Mouse (Mus musculus) limb, embryonic 15.5 days (tissue): ENCODE data around the gene Irf5. TPM values are rescaled to one million over a fixed set of nuclear protein-coding genes. Genes with fewer than 3 reads are reported as not detected.

ENCODE experiments used
- ATAC-seq: fragments of 200-750 bp; cut with Nextera tagmentation; 2 replicates; pipeline ENCODE4 v1.8.0; 2017; ENCODE audit warnings: low read depth, moderate TSS enrichment; ENCODE audit not compliant: insufficient number of reproducible peaks, low FRiP score, low TSS enrichment
- H3K27ac ChIP-seq: fragments of 300-500 bp; sonication (generic); 2 replicates; pipeline ENCODE4 v1.5.1; 2015; ENCODE audit warnings: moderate library complexity, mild to moderate bottlenecking, inconsistent platforms
- H3K27me3 ChIP-seq: fragments of 300-500 bp; sonication (generic); 2 replicates; pipeline ENCODE4 v1.6.1; 2015; ENCODE audit warnings: inconsistent platforms
- H3K36me3 ChIP-seq: fragments of 300-500 bp; sonication (generic); 2 replicates; pipeline ENCODE4 v1.6.1; 2015; ENCODE audit warnings: inconsistent platforms
- H3K4me1 ChIP-seq: fragments of 300-500 bp; sonication (generic); 2 replicates; pipeline ENCODE4 v1.6.1; 2015; ENCODE audit warnings: inconsistent platforms
- H3K4me2 ChIP-seq: fragments of 300-500 bp; sonication (generic); 2 replicates; pipeline ENCODE4 v1.6.1; 2015; ENCODE audit warnings: mild to moderate bottlenecking, inconsistent platforms
- H3K4me3 ChIP-seq: fragments of 300-500 bp; sonication (generic); 2 replicates; pipeline ENCODE4 v1.5.1; 2015; ENCODE audit warnings: mild to moderate bottlenecking, inconsistent platforms
- H3K9ac ChIP-seq: fragments of 300-500 bp; sonication (generic); 2 replicates; pipeline ENCODE4 v1.6.1; 2015; ENCODE audit warnings: inconsistent platforms
- H3K9me3 ChIP-seq: fragments of 300-500 bp; sonication (generic); 2 replicates; pipeline ENCODE4 v1.6.1; 2016; ENCODE audit warnings: inconsistent platforms
- WGBS: fragments of 180-500 bp; shearing (Covaris S2); methylation state at CpG from one replicate; pipeline ENCODE4 v1.1.7; 2015; 5-methylcytosine and 5-hydroxymethylcytosine counted together
- polyA plus RNA-seq: library from polyadenylated mRNA; unstranded; fragments of >200 nt; fragmentation: Nextera tagmentation; extraction: Ambion mirVana; gene quantifications from 2 replicates; pipeline ENCODE4 v1.2.1, GENCODE M21; 2015

Gene Irf5
- polyA plus RNA-seq = 4.6 and 6.0 TPM in 2 replicates

DNA sequence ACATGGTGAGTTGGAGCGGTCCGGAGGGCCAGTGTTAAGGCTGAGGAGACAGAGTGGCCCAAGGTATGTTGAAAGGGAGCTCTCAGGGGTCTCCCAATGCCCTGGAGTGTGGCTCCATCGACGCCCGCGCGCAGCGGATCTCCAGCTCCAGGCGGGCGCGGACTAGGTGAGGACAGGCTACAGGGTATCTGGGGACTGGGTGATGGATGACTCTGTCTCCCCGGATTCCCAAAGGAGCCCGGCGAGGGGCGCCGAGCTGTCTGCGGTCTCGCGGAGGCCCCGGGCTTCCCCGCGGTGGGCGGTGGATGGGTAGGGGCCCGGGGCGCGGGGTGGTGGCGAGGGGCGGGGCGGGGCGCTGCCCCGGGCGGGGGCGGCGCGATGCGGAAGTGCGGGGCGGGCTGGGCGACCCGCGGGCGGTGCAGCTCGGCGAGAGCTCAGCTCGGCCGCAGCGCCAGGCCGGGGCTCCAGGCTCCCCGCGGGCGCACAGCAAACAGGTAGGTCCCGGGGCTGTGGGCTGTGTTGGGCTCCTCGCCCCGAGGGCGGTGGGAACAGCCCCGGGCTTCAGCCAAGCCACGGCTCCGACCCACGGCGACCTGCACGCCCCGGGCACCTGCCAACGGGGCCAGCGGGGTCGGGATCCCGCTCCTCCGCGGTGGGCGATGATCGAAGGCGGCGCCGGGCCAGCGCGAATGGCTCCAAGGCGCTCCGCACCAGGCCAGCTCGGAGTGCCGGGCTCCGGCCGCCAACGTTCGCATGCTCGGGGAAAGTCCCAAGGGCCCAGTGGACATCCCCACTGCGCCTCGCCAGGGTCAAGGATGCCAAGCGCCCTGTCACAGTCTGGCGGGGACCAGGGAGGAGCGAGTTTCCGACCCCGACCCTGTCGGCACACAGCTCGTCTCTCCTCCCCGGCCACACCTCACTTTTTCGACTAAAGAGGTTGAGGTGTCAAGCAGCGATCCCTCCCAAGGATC is at the start of gene Irf5:
Irf5 (plus strand) TSS at position 345 of the 971 bp plus-strand sequence.
- peak within 1 kb of the TSS; percentile 50 for H3K9ac ChIP-seq
- peak within 1 kb of the TSS; percentile 50 for H3K4me3 ChIP-seq
- ATAC-seq = no peak; the same call in 1 of the 2 replicates
- WGBS = under 1% methylated on average over 85 of the region's 96 CpGs
- no peaks in the 10 kb centered on the region for H3K36me3 ChIP-seq
- no peak within 1 kb of the TSS for H3K27ac ChIP-seq
- H3K9me3 ChIP-seq = no peaks in the 10 kb centered on the region
- H3K4me1 ChIP-seq = peaks cover 33% of the 10 kb centered on the region
- H3K4me2 ChIP-seq = peak within 1 kb of the TSS; percentile 96
- H3K27me3 ChIP-seq = peaks cover 52% of the 10 kb centered on the region

DNA sequence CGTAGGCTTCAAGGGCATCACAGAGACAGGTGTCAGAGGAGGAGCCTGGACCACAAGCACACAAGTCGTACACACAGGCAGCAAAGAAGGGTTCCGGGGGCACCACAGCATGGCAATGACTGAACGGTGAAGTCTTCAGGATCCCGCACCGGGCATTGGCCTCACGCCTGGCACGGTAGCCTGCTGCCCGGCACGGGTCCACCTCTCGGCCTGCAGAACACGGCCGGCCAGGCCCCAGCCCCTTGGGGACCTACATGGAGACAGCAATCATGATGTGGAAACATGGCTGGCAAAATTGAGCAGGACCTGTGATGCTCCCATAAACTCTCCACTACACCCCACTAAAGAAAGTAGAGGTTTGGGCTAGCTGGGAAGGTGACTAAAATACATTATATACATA is 43.7 kb upstream of the Irf5 start:
- H3K4me1 ChIP-seq = peaks cover 11% of the 10 kb centered on the region; the same call in 1 of the 2 replicates
- WGBS = 94% methylated on average over 13 of the region's 13 CpGs
- H3K4me3 ChIP-seq = no peak overlapping the region
- H3K9me3 ChIP-seq = no peaks in the 10 kb centered on the region
- no peak overlapping the region for H3K27ac ChIP-seq
- no peak overlapping the region for H3K9ac ChIP-seq
- H3K4me2 ChIP-seq = no peak overlapping the region
- H3K27me3 ChIP-seq = 0 out of 2 replicates have a peak, but pooled peaks cover 5% of the 10 kb centered on the region
- no peak for ATAC-seq
- peaks cover 20% of the 10 kb centered on the region for H3K36me3 ChIP-seq

DNA sequence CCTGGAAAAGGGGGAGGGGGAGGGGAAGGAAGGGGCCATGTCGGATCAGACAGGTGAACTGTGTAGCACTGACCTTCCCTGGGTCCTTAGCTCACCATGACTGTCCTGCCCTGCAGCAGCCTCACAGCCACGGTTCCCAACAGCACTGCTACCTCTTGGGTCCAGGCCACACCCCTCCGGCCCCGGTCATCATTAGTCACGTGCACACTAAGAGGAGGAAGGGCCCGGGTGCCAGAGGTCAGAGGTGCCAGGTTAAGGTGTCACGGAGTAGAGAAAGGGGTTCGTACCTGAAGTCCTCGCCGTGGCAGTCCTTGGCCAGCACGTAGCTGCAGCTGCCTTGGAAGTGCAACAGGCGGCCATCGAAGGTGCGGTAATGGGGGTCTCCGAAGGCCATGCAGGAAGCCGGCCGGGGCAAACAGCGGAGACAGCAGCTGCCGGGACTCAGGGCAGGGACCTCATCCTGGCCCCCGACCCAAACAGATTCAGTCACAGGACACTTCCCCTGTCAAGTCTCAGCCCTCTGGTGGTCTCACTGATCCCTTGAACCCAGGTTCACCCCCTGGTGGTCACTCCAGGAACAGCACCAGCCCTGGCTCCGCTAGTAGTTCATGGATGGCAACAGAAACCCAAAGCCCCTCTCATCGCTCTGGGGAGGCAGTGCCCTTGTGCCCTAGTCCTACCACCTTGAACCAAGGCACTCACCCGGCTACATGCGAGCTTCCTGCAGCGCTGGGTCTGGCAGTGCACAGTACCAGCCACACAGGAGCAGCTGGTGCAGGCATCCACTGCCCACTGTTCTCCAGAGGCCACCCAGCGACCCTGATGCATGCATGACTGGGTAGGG is 41.5 kb upstream of the Irf5 start:
- 17% methylated on average over 26 of the region's 26 CpGs for WGBS
- Histone ChIP-seq H3K9ac (no peak overlapping the region), H3K4me2 (peak overlapping the region; percentile 63), H3K36me3 (peaks cover 20% of the 10 kb centered on the region), H3K4me3 (peak overlapping the region; percentile 34), H3K9me3 (no peaks in the 10 kb centered on the region), H3K4me1 (peaks cover 11% of the 10 kb centered on the region; the same call in 1 of the 2 replicates), H3K27ac (no peak overlapping the region), H3K27me3 (0 out of 2 replicates have a peak, but pooled peaks cover 5% of the 10 kb centered on the region)
- peak; percentile 21; the same call in 1 of the 2 replicates for ATAC-seq

DNA sequence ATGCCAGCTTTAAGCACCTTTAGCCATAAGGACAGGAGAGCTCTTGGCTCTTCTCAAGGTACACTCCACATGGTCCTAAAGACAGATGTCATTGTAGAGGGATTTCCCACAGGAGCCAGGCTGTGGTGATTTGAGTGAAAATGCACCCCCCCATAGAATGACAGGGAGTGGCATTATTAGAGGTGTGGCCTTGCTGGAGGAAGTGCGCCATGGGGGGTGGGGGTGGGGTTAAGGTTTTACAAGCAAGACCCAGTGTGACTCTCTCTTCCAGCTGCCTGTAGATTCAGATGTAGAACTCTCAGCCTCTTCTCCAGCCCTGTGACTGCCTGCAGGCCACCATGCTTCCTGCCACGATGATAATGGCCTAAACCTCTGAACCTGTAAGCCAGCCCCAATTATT is 40.5 kb upstream of the Irf5 start:
- no peaks in the 10 kb centered on the region for H3K9me3 ChIP-seq
- H3K27ac ChIP-seq = no peak overlapping the region
- H3K27me3 ChIP-seq = 0 out of 2 replicates have a peak, but pooled peaks cover 5% of the 10 kb centered on the region
- H3K4me2 ChIP-seq = no peak overlapping the region
- H3K4me1 ChIP-seq = peaks cover 11% of the 10 kb centered on the region; the same call in 1 of the 2 replicates
- H3K36me3 ChIP-seq = peaks cover 22% of the 10 kb centered on the region
- no peak for ATAC-seq
- H3K4me3 ChIP-seq = no peak overlapping the region
- no peak overlapping the region for H3K9ac ChIP-seq
- 46% methylated on average over 2 of the region's 2 CpGs for WGBS

DNA sequence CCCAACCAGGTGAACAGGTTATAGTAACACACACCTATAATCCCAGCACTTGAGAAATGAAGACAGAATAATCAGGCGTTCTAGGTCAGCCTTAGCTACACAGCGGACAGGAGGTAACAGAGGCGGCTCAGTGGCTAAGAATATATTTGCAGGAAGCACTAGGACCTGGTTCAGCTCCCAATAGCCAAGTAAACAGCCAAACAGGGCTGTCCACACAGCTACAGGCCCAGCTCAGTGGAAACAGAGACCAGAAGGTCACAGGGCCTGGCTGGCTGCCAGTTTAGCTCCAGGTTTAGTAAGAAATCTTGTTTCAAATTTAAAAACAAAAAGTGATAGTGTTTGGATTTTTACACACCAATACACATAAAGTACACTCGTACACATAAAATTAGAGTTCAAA is 32.3 kb upstream of the Irf5 start:
- Histone ChIP-seq H3K9me3 (no peaks in the 10 kb centered on the region), H3K27me3 (peaks cover 13% of the 10 kb centered on the region), H3K9ac (no peak overlapping the region), H3K27ac (no peak overlapping the region), H3K4me1 (no peaks in the 10 kb centered on the region), H3K36me3 (peaks cover 27% of the 10 kb centered on the region), H3K4me2 (no peak overlapping the region), H3K4me3 (no peak overlapping the region)
- 79% methylated on average over 4 of the region's 4 CpGs for WGBS
- ATAC-seq = no peak

DNA sequence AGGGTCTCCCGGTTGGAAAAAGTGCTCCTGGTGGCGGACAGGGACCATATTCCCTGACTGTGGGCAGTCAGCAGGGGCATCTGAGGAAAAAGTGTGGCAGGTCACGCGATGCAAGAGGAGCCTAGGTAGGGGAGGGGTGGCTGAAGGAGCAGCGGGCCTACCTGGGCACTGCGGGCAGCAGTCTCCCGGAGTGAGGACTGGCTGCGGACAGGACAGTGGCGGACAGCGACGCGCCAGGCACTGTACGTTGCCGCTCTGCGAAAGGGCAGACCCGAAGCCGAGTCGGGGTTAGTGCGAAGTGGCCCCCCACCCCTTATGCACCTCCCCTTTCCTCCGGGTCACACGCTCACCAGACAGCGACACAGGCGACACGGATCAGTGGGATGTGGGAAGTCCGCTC is 30.2 kb upstream of the Irf5 start:
- Histone ChIP-seq H3K4me2 (no peak overlapping the region), H3K9ac (no peak overlapping the region), H3K4me1 (no peaks in the 10 kb centered on the region), H3K9me3 (no peaks in the 10 kb centered on the region), H3K27me3 (peaks cover 13% of the 10 kb centered on the region), H3K36me3 (peaks cover 28% of the 10 kb centered on the region), H3K4me3 (no peak overlapping the region), H3K27ac (no peak overlapping the region)
- WGBS = 42% methylated on average over 25 of the region's 25 CpGs
- no peak for ATAC-seq

DNA sequence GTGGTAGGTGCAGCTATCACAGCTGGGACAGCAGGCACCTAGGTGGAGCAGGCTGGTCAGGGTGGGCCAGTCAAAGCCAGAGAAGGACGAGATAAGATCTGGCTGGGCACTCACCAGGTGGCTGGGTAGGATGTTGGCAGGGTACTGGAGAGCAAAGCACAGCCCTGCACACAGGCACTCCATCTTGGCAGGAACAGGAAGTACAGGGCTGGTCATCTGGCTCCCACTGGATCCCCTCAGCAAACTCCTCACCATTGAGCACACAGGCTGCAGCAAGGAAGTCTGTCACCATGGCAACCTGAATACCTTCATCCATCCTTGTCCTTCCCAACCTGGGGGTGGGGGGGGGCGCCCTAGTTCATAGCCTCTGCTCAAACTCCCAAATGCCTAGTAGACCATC is 28.6 kb upstream of the Irf5 start:
- H3K27me3 ChIP-seq = peaks cover 13% of the 10 kb centered on the region
- H3K4me2 ChIP-seq = no peak overlapping the region
- H3K4me1 ChIP-seq = no peaks in the 10 kb centered on the region
- H3K36me3 ChIP-seq = peaks cover 25% of the 10 kb centered on the region
- no peak overlapping the region for H3K27ac ChIP-seq
- no peak overlapping the region for H3K4me3 ChIP-seq
- H3K9me3 ChIP-seq = no peaks in the 10 kb centered on the region
- 61% methylated on average over 2 of the region's 2 CpGs for WGBS
- H3K9ac ChIP-seq = no peak overlapping the region
- ATAC-seq = no peak

DNA sequence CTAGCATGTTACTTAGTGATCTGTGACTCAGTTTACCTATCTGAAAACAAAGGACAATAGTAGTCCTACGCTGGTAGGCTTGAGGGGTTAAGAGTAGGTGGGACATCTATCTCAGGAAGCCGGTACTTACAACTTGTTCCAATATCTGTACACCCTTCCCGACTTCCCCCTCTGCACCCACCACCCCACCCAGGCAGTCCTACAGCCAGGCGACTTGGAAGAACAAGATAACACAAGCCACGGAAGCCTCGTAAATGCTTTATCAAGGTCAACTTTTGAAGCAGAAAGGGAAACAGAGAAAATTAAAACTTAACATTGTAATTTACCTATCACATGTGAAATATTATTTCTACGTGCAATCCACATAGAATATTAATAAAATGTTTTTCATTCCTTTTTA is 26.2 kb upstream of the Irf5 start:
- no peak for ATAC-seq
- Histone ChIP-seq H3K36me3 (peaks cover 25% of the 10 kb centered on the region), H3K4me3 (no peak overlapping the region), H3K27ac (no peak overlapping the region), H3K9ac (no peak overlapping the region), H3K4me1 (no peaks in the 10 kb centered on the region), H3K4me2 (no peak overlapping the region), H3K27me3 (peaks cover 13% of the 10 kb centered on the region), H3K9me3 (no peaks in the 10 kb centered on the region)
- WGBS = 92% methylated on average over 7 of the region's 7 CpGs

DNA sequence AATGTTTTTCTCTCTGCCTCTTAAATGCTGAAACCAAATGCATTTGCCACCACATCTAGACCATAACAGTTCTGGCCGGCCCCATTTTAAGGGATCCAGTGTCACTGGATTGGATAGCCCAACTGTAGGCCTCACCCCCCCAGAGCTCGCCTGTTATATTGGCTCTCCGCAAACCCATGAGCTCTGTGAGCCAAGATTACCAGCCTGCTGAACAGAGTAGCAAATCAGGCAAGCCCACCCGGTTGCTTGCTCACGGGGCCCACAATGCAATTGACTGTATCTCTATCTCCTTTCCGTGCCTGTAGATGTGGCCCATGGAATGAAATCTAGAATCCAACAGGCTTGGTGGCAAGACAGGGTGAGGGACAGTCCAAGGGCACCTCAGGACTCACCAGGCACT is 25.6 kb upstream of the Irf5 start:
- WGBS = 90% methylated on average over 6 of the region's 6 CpGs
- Histone ChIP-seq H3K4me1 (peaks cover 3% of the 10 kb centered on the region; the same call in 1 of the 2 replicates), H3K27ac (no peak overlapping the region), H3K9ac (no peak overlapping the region), H3K36me3 (peaks cover 23% of the 10 kb centered on the region), H3K4me3 (no peak overlapping the region), H3K9me3 (no peaks in the 10 kb centered on the region), H3K27me3 (peaks cover 10% of the 10 kb centered on the region), H3K4me2 (no peak overlapping the region)
- ATAC-seq = no peak

DNA sequence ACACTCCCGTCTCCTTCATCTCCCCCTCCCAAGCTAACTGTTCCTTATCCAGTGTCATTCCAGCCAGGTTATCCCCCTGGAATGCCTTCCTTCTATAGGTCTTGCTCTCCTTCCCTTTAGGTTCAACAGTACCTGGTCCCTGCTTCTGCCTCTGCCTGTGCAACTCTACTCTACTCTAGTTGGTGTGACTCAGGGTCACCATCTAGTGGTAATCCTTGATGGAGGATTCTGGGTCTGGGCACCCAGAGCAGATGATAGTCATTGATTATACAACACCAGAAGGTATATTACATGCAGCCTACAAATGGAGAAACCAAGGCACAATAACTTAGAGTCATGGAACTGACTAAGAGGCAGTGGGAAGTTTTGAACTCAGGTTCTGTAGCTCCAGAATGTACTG is 24.8 kb upstream of the Irf5 start:
- ATAC-seq = no peak
- peaks cover 9% of the 10 kb centered on the region; the same call in 1 of the 2 replicates for H3K4me1 ChIP-seq
- H3K4me3 ChIP-seq = no peak overlapping the region
- peaks cover 4% of the 10 kb centered on the region for H3K27me3 ChIP-seq
- 96% methylated on average over 1 of the region's 1 CpGs for WGBS
- no peaks in the 10 kb centered on the region for H3K9me3 ChIP-seq
- peaks cover 16% of the 10 kb centered on the region; the same call in 1 of the 2 replicates for H3K36me3 ChIP-seq
- no peak overlapping the region for H3K27ac ChIP-seq
- no peak overlapping the region for H3K9ac ChIP-seq
- H3K4me2 ChIP-seq = no peak overlapping the region

DNA sequence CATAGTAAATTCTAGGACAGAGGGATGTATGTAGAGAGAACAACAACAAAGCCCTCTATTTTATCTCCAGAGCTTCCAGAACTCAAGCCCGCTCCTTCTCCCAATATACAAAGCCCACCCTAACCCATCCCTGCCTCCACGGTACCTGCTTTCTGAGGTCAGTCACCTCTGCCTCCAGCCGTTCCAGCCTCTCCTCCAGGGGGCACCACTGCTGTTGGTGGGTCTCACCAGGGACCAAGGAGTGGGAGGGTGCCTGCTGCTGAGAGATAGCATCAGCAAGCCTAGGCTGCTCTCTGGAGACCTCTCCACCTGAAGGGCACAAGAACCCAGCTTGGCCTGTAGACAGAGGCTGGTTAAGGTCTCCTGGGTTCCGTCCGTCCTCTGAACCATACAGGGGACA is 20.9 kb upstream of the Irf5 start:
- Histone ChIP-seq H3K4me1 (peaks cover 34% of the 10 kb centered on the region), H3K4me3 (no peak overlapping the region), H3K9ac (no peak overlapping the region), H3K27ac (no peak overlapping the region), H3K4me2 (no peak overlapping the region), H3K27me3 (no peaks in the 10 kb centered on the region), H3K36me3 (peaks cover 4% of the 10 kb centered on the region; the same call in 1 of the 2 replicates), H3K9me3 (no peaks in the 10 kb centered on the region)
- 90% methylated on average over 5 of the region's 5 CpGs for WGBS
- ATAC-seq = no peak
